Mouse (Mus musculus): ENCODE measurements around the gene Kcnj6.

Gene Kcnj6

DNA sequence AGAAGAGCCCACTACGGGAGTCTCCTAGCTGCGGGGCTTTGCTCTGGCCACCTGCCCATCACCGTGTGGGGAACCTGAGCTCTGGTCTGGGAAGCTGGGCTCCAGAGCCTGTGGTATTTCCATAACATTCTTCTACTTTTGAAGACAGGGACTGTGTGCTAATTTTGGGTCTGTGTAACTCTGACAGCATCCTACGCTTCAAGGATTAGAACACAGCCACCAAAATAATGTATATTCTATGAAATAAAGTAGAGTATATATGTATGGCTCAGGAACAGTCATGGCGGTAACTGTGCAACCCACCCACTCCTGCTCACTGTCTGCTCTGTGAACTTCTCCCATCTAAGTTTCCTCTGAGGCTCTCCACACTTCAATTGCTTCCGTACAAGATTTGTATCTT lies 229.9 kb downstream of the Kcnj6 start:
- no peak for DNase-seq (ENCODE audit: low spot score)

DNA sequence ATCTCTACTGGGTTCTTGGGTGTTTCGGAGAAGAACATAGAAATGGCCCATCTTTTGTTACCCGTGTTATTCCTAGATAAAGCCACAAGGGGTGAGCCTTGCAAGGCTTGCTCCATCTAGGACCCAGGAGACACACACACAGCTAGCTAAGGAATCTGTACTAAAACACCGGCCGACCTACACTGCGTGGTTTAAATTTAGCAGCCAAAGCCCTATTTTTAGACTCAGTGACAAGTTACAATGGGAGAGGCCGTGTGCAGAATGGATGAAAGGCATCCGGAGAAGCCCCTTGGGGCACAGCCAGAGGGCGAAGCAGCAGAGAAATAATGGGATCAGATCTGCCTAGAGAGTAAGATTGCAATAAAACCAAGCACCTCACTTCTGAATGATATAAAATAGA lies 232.4 kb downstream of the Kcnj6 start:
- no peak for DNase-seq (ENCODE audit: low spot score)

DNA sequence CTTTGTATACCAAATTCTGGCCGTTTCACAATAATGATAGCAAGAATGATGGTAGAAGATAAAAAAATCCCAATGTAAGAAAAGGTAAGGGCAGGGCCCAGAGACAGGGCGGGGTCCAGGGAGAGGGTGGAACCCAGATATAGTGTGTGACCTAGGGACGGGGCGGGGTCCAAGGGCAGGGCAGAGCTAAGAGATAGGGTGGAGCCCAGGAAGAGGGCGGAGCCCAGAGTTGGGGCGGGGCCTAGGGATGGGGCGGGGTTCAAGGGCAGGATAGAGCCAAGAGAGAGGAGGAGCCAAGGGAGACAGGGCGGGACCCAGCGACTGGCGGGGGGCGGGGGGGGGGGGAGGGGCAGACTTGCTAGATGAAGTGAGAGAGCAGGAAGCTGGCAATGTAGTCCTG lies 236.8 kb downstream of the Kcnj6 start:
- no peak for DNase-seq (ENCODE audit: low spot score)

GRCm38 (mm10) chr16:94759761-94760160 lies 237.7 kb downstream of the Kcnj6 start:
- no peak for DNase-seq (ENCODE audit: low spot score)

- no peak for DNase-seq (ENCODE audit: low spot score)
Observed at GRCm38 (mm10) chr16:94758606-94759005, 238.9 kb downstream of the Kcnj6 start.

GRCm38 (mm10) chr16:94756352-94756751 lies 241.1 kb downstream of the Kcnj6 start:
- DNase-seq (ENCODE audit: low spot score) = no peak

DNA sequence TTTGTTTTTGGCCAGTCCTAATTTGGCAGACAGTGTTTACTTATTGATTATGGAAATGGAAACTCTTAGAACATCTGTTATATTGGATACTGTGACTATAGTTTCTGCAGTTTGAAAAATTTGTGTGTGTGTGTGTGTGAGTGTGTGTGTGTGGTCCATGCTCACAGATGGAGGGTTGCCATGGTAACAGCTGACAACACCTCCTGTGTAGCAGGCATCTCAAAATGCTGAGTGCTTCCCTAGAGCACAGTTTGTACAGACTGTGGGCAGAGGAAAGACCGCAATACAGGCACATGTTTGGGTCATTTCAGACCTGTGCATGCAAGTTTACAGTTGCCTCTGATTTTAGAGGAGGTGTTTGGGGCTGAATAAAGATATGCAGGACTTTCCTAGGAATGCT lies 244.0 kb downstream of the Kcnj6 start:
- DNase-seq (ENCODE audit: low spot score) = peak; percentile 51

DNA sequence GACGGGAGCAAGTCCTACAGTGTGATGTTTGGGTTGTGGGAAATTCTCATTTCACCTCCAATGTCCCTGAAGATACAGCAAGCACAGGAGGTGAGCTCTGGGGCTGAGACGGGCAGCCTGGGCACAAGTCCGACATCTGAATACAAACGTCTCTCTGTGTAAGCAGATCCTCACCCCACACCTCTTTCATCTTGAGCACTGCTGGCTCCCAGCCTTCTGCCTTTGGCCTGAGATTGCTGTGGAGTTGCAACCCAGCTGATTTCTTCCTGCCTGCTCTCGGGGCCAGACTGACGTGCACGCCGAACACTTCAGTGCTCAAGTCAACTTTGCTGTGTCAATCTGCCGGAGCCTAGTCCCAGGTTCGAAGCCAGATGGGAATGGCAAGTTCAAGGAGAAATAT lies 244.7 kb downstream of the Kcnj6 start:
- DNase-seq (ENCODE audit: low spot score) = no peak

- no peak for DNase-seq (ENCODE audit: low spot score)
Observed at GRCm38 (mm10) chr16:94745016-94745415, 252.5 kb downstream of the Kcnj6 start.

DNA sequence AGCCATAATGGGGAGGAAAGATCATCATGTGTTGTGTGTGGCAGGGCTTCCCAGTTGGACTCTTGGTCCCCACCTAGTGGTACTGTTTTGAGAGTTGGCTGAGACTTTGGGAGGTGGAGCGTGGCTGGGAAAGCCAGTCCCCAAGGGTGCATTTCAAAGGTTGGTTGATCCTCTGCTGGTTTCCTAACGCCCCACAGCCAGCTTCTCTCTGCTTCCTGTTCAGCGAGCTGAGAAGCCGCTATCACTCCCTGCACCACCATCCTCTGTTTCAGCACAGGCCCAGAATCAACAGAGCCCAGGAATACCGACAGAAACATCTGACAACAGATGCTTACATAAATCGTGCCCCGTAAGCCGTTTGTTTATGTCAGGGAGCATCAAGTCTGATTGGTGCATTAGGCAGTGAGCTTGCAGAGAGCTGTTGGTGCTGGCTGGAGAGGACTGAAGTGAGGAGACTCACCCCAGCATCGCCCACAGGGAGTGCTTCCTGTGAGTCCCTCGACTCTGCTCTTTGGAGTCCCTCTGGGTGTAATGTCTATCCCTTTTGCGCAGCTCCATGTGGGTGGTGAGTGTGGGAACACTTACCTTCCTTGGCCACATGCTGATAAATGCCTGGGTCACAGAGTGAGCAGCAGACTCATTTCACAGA lies 253.5 kb downstream of the Kcnj6 start:
- DNase-seq (ENCODE audit: low spot score) = peak; percentile 81

DNA sequence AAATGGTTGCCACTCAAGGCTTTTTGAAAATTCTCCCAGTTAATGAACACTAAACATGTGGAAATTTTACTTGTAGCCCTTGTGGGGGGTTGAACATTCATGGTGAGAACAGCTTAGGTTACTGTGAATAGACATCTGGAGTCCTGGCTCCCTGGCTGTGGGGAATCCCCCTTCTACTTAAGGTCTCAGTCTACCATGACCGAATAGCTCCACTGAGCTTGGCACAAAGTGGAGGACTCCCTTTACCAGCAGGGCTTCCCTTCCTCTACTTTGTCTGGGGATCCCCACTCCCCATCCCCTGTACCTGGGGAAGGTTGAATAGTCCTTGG lies 260.2 kb downstream of the Kcnj6 start:
- DNase-seq (ENCODE audit: low spot score) = no peak

- no peak for DNase-seq (ENCODE audit: low spot score)
Observed at GRCm38 (mm10) chr16:94736462-94737358, 260.8 kb downstream of the Kcnj6 start.

GRCm38 (mm10) chr16:94735472-94735871 lies 262.0 kb downstream of the Kcnj6 start:
- no peak for DNase-seq (ENCODE audit: low spot score)

- DNase-seq (ENCODE audit: low spot score) = no peak
Observed at GRCm38 (mm10) chr16:94731027-94731426, 266.5 kb downstream of the Kcnj6 start.

- DNase-seq (ENCODE audit: low spot score) = no peak
Observed at GRCm38 (mm10) chr16:94729236-94729635, 268.3 kb downstream of the Kcnj6 start.

- DNase-seq (ENCODE audit: low spot score) = peak; percentile 49
Observed at GRCm38 (mm10) chr16:94724747-94725211, 272.7 kb downstream of the Kcnj6 start.

DNA sequence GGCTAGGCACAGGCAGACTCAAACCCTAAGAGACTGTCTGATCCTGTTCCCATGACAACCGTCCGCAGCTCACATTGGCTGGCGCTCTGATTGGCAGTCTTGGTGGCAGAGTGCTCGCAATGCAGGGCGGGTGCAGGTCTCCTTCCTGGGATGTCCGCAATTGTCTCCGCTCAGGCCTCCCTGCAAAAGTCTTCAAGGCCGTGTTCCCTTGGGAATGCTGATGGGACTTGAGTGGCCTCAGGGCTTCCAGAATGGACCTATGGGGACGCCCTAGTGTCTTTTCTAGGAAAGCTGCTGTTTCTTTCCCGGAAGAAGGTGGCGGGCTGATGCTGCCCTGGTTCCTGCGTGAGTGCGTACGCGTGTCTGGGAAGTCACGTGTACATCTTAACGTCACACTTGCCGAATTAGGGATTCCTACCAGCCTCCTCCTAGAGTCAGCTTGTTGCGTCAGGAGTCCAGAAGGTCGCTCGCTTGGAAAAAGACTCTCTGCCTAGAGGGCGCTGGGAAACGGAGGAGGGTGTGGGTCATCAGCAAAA lies 273.4 kb downstream of the Kcnj6 start:
- peak; percentile 96 for DNase-seq (ENCODE audit: low spot score)

- DNase-seq (ENCODE audit: low spot score) = no peak
Observed at GRCm38 (mm10) chr16:94722936-94723335, 274.6 kb downstream of the Kcnj6 start.

DNA sequence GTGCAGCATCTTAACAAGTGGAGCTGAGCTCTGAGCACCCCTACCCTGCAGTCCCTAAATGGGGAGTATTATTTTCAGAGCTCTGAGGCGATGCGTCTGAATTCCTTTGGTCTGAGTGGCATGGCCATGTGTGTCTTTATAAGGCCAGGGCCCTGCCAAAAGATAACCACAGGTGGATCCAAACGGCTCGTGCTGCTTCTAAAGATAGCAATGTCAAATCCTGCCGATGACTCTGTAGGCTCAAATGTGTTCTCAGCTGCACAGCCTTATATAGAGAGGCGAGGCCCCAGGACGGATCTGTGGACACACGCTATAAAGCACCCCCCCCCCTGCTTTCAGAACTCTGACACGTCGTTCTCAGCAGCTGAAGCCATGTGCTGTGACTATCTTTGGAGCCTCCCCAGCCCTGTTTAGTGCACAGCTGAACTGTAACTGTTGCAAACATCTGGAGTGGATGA lies 275.9 kb downstream of the Kcnj6 start:
- no peak for DNase-seq (ENCODE audit: low spot score)

DNA sequence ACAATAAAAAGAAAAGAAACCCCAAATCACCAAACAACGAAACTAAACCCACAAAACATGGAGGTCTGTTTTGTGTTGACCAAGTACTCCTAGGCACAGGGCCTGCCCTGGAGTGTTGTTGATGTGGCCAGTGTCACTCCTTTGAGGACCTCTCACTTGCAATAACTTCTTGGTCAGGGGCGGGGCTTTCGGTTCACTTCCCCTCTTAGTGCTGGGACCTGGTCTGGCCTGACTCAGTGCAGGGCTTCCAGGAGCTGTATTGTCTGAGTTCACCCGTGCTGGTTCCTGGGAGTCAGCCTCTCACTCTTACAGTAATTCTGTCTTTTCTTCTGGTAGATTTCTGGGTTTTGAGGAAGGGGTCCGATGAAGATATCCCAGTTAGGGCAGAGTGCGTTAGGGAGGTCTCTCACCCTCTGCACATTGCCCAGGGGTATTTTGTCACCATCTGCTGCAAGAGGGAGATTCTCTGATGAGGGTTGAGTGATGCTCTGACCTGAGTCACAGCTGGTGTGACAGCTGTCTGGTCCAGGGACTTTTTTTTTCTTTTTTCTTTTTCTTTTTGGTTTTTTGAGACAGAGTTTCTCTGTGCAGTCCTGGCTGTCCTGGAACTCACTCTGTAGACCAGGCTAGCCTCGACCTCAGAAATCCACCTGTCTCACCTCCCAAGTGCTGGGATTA lies 276.9 kb downstream of the Kcnj6 start:
- DNase-seq (ENCODE audit: low spot score) = no peak

GRCm38 (mm10) chr16:94719488-94719887 lies 278.0 kb downstream of the Kcnj6 start:
- DNase-seq (ENCODE audit: low spot score) = no peak

GRCm38 (mm10) chr16:94718919-94719318 lies 278.6 kb downstream of the Kcnj6 start:
- no peak for DNase-seq (ENCODE audit: low spot score)

GRCm38 (mm10) chr16:94717051-94717450 lies 280.4 kb downstream of the Kcnj6 start:
- no peak for DNase-seq (ENCODE audit: low spot score)

Measured in embryo, embryonic 10 days (tissue).